Comparison of ENCODE assay signal across 9 mouse cellular contexts in genomic region chr19:18687556-18687955, GRCm38 (mm10). TPM values are rescaled to one million over a fixed set of nuclear protein-coding genes. Genes with fewer than 3 reads are reported as not detected.
A peak's percentile ranks its signal among the peaks of the same experiment; 100 is the strongest.
DNase-seq lines count a peak whose midpoint lies in the region; ATAC-seq and TF ChIP-seq lines count a peak whose summit lies in the region.
"Had no signal": no experiment of that assay in that cellular context is flagged by ENCODE, and none has a peak within 500 bp of the region (broad histone marks: within the 10 kb centered on the region; RNA-seq: fewer than 3 reads in every experiment).

No protein-coding gene starts in this region.

- no peak; the same call in 1 of the 2 replicates for ATAC-seq in hindbrain, embryonic 14.5 days (ENCODE audit: low FRiP score)
- ATAC-seq in hindbrain, embryonic 12.5 days (ENCODE audit: low FRiP score), result no peak; the same call in 1 of the 2 replicates
- ATAC-seq in forebrain, embryonic 13.5 days, result peak; percentile 66; the same call in 1 of the 2 replicates
- peak; percentile 29; the same call in 1 of the 2 replicates for ATAC-seq in liver, embryonic 14.5 days (ENCODE audit: insufficient read depth)

- H3K27me3 ChIP-seq in hindbrain, embryonic 14.5 days (ENCODE audit: control insufficient read depth, insufficient read depth, low read length), result no peaks in the 10 kb centered on the region
- H3K27me3 ChIP-seq in hindbrain, embryonic 12.5 days, result no peaks in the 10 kb centered on the region
- no peaks in the 10 kb centered on the region for H3K27me3 ChIP-seq in forebrain, embryonic 13.5 days
- no peaks in the 10 kb centered on the region for H3K27me3 ChIP-seq in liver, embryonic 14.5 days (ENCODE audit: control insufficient read depth, insufficient read depth, low read length)

- peak; percentile 38 for DNase-seq in hindbrain, embryonic 14.5 days (ENCODE audit: low spot score)
- DNase-seq in CD8-positive naive resting alpha-beta T cell, adult 2 months (ENCODE audit: low read depth in 2 of 2, low spot score in 2 of 2), result peak; percentile 44 to 67
- DNase-seq in liver, embryonic 14.5 days (ENCODE audit: low read depth in 3 of 3, low spot score in 3 of 3), result peak in 2 of 3 experiments; percentile 48 to 64
- peak; percentile 75 for DNase-seq in thymus, postnatal 0 days (ENCODE audit: low spot score)
- DNase-seq in left cerebral cortex, adult 11 months (ENCODE audit: low spot score), result no peak

- peaks cover 11% of the 10 kb centered on the region; the same call in 1 of the 2 replicates for H3K36me3 ChIP-seq in hindbrain, embryonic 14.5 days (replicated peaks; ENCODE audit: control insufficient read depth, insufficient read depth)
- H3K36me3 ChIP-seq in hindbrain, embryonic 12.5 days, result no peaks in the 10 kb centered on the region
- H3K36me3 ChIP-seq in forebrain, embryonic 13.5 days (ENCODE audit: poor library complexity, severe bottlenecking), result no peaks in the 10 kb centered on the region
- no peaks in the 10 kb centered on the region; the same call in 1 of the 2 replicates for H3K36me3 ChIP-seq in liver, embryonic 14.5 days (replicated peaks; ENCODE audit: control insufficient read depth, insufficient read depth, low read depth)

- TF ChIP-seq EP300 in liver, embryonic 14.5 days (IDR thresholded peaks at IDR 0.05; ENCODE audit: low read depth), result no peak

- no peaks in the 10 kb centered on the region for H3K4me1 ChIP-seq in hindbrain, embryonic 14.5 days (replicated peaks; ENCODE audit: control insufficient read depth, insufficient read depth, low read length)
- H3K4me1 ChIP-seq in hindbrain, embryonic 12.5 days, result no peaks in the 10 kb centered on the region
- no peaks in the 10 kb centered on the region for H3K4me1 ChIP-seq in bone marrow, adult 2 months (ENCODE audit: control insufficient read depth, insufficient read depth, low read length)
- no peaks in the 10 kb centered on the region for H3K4me1 ChIP-seq in forebrain, embryonic 13.5 days
- H3K4me1 ChIP-seq in liver, embryonic 14.5 days (replicated peaks; ENCODE audit: control insufficient read depth in 2 of 2, insufficient read depth in 2 of 2, low read length in 1 of 2), result peaks cover 13 to 14% of the 10 kb centered on the region in 2 experiments

- peak; percentile 55 for TF ChIP-seq CTCF in bone marrow, adult 2 months (IDR thresholded peaks at IDR 0.05; ENCODE audit: control insufficient read depth, insufficient read depth, low read length)
- peak; percentile 93 for TF ChIP-seq CTCF in liver, embryonic 14.5 days (IDR thresholded peaks at IDR 0.05; ENCODE audit: low read depth)

- H3K9me3 ChIP-seq in hindbrain, embryonic 14.5 days (ENCODE audit: control insufficient read depth, low read length), result no peaks in the 10 kb centered on the region
- H3K9me3 ChIP-seq in hindbrain, embryonic 12.5 days (replicated peaks), result no peaks in the 10 kb centered on the region
- no peaks in the 10 kb centered on the region for H3K9me3 ChIP-seq in forebrain, embryonic 13.5 days (replicated peaks)
- no peaks in the 10 kb centered on the region for H3K9me3 ChIP-seq in liver, embryonic 14.5 days (ENCODE audit: control insufficient read depth, low read length)

- WGBS in hindbrain, embryonic 14.5 days, result 71% methylated on average over 3 of the region's 3 CpGs
- WGBS in hindbrain, embryonic 12.5 days, result 74% methylated on average over 3 of the region's 3 CpGs
- WGBS in bone marrow, adult 2 months, result 64% methylated on average over 3 of the region's 3 CpGs
- 83% methylated on average over 3 of the region's 3 CpGs for WGBS in forebrain, embryonic 13.5 days
- WGBS in liver, embryonic 14.5 days (ENCODE audit: insufficient replicate concordance), result 58% methylated on average over 3 of the region's 3 CpGs

- H3K9ac ChIP-seq in hindbrain, embryonic 14.5 days, result no peak overlapping the region
- H3K9ac ChIP-seq in hindbrain, embryonic 12.5 days, result no peak overlapping the region
- H3K9ac ChIP-seq in forebrain, embryonic 13.5 days, result no peak overlapping the region
- H3K9ac ChIP-seq in liver, embryonic 14.5 days (replicated peaks), result no peak overlapping the region

- H3K4me3 ChIP-seq in hindbrain, embryonic 14.5 days (replicated peaks; ENCODE audit: low read length), result no peak overlapping the region
- no peak overlapping the region for H3K4me3 ChIP-seq in hindbrain, embryonic 12.5 days
- H3K4me3 ChIP-seq in bone marrow, adult 2 months (replicated peaks; ENCODE audit: control insufficient read depth, low read depth, low read length), result no peak overlapping the region
- H3K4me3 ChIP-seq in forebrain, embryonic 13.5 days, result no peak overlapping the region
- H3K4me3 ChIP-seq in liver, embryonic 14.5 days (ENCODE audit: insufficient read depth in 1 of 2, low read depth in 2 of 2, low read length in 2 of 2), result no peak overlapping the region

- H3K27ac ChIP-seq in hindbrain, embryonic 14.5 days, result no peak overlapping the region
- no peak overlapping the region for H3K27ac ChIP-seq in hindbrain, embryonic 12.5 days
- no peak overlapping the region for H3K27ac ChIP-seq in bone marrow, adult 2 months (ENCODE audit: control insufficient read depth, insufficient read depth, low read depth, low read length, poor library complexity)
- H3K27ac ChIP-seq in forebrain, embryonic 13.5 days, result no peak overlapping the region
- no peak overlapping the region for H3K27ac ChIP-seq in liver, embryonic 14.5 days
- H3K27ac ChIP-seq: macrophage had no signal

- no peak overlapping the region for H3K4me2 ChIP-seq in hindbrain, embryonic 14.5 days (replicated peaks)
- H3K4me2 ChIP-seq in hindbrain, embryonic 12.5 days (replicated peaks), result no peak overlapping the region
- no peak overlapping the region for H3K4me2 ChIP-seq in forebrain, embryonic 13.5 days
- no peak overlapping the region for H3K4me2 ChIP-seq in liver, embryonic 14.5 days (ENCODE audit: low read depth)

- TF ChIP-seq POLR2A in bone marrow, adult 2 months (IDR thresholded peaks at IDR 0.05; ENCODE audit: borderline replicate concordance, control insufficient read depth, low read depth, low read length), result no peak

RNA-seq across cellular contexts. Expression of gene Carnmt1, which starts 17.0 kb away (rescaled TPM):
- 15.4 and 16.1 TPM in 2 replicates for polyA plus RNA-seq in hindbrain, embryonic 14.5 days (2014; fragmentation: Nextera tagmentation; extraction: Ambion mirVana)
- polyA plus RNA-seq in hindbrain, embryonic 12.5 days (2016; fragmentation: Nextera tagmentation; extraction: Ambion mirVana), result 26.9 and 29.6 TPM in 2 replicates
- 7.8 and 9.8 TPM in 2 replicates for polyA plus RNA-seq in bone marrow, adult 2 months (2011; ENCODE audit: insufficient read depth, insufficient read length, low replicate concordance, missing spikeins)
- 17.7 and 18.0 TPM in 2 replicates for polyA plus RNA-seq in forebrain, embryonic 13.5 days (2015; fragmentation: Nextera tagmentation; extraction: Ambion mirVana)
- polyA plus RNA-seq in liver, embryonic 14.5 days (2012; rRNA removed), result 5.2 and 7.7 TPM in 2 replicates
- polyA plus RNA-seq in liver, embryonic 14.5 days (2014; fragmentation: Nextera tagmentation; extraction: Ambion mirVana), result 23.0 and 27.9 TPM in 2 replicates
- 28.8 and 30.1 TPM in 2 replicates for polyA plus RNA-seq in thymus, postnatal 0 days (2015; fragmentation: Nextera tagmentation; extraction: Ambion mirVana)

RNA-seq across cellular contexts. Expression of gene D030056L22Rik, which starts 25.4 kb away (rescaled TPM):
- 61.2 and 73.5 TPM in 2 replicates for polyA plus RNA-seq in hindbrain, embryonic 14.5 days (2014; fragmentation: Nextera tagmentation; extraction: Ambion mirVana)
- polyA plus RNA-seq in hindbrain, embryonic 12.5 days (2016; fragmentation: Nextera tagmentation; extraction: Ambion mirVana), result 64.9 and 69.3 TPM in 2 replicates
- 27.6 and 35.6 TPM in 2 replicates for polyA plus RNA-seq in bone marrow, adult 2 months (2011; ENCODE audit: insufficient read depth, insufficient read length, low replicate concordance, missing spikeins)
- 74.1 and 82.2 TPM in 2 replicates for polyA plus RNA-seq in forebrain, embryonic 13.5 days (2015; fragmentation: Nextera tagmentation; extraction: Ambion mirVana)
- polyA plus RNA-seq in liver, embryonic 14.5 days (2012; rRNA removed), result 25.1 and 28.3 TPM in 2 replicates
- polyA plus RNA-seq in liver, embryonic 14.5 days (2014; fragmentation: Nextera tagmentation; extraction: Ambion mirVana), result 36.6 and 41.8 TPM in 2 replicates
- 39.4 and 39.7 TPM in 2 replicates for polyA plus RNA-seq in thymus, postnatal 0 days (2015; fragmentation: Nextera tagmentation; extraction: Ambion mirVana)

RNA-seq across cellular contexts. Expression of gene Nmrk1, which starts 55.8 kb away (rescaled TPM):
- polyA plus RNA-seq in hindbrain, embryonic 14.5 days (2014; fragmentation: Nextera tagmentation; extraction: Ambion mirVana), result 6.2 and 6.6 TPM in 2 replicates
- 9.2 and 9.9 TPM in 2 replicates for polyA plus RNA-seq in hindbrain, embryonic 12.5 days (2016; fragmentation: Nextera tagmentation; extraction: Ambion mirVana)
- polyA plus RNA-seq in bone marrow, adult 2 months (2011; ENCODE audit: insufficient read depth, insufficient read length, low replicate concordance, missing spikeins), result 3.0 and 14.9 TPM in 2 replicates
- polyA plus RNA-seq in forebrain, embryonic 13.5 days (2015; fragmentation: Nextera tagmentation; extraction: Ambion mirVana), result 4.2 and 4.5 TPM in 2 replicates
- polyA plus RNA-seq in liver, embryonic 14.5 days (2012; rRNA removed), result 3.3 and 3.5 TPM in 2 replicates
- 2.6 and 3.5 TPM in 2 replicates for polyA plus RNA-seq in liver, embryonic 14.5 days (2014; fragmentation: Nextera tagmentation; extraction: Ambion mirVana)
- 6.3 and 8.4 TPM in 2 replicates for polyA plus RNA-seq in thymus, postnatal 0 days (2015; fragmentation: Nextera tagmentation; extraction: Ambion mirVana)

RNA-seq across cellular contexts. Expression of gene Ostf1, which starts 55.9 kb away (rescaled TPM):
- polyA plus RNA-seq in hindbrain, embryonic 14.5 days (2014; fragmentation: Nextera tagmentation; extraction: Ambion mirVana), result 51.8 and 54.3 TPM in 2 replicates
- 45.3 and 46.5 TPM in 2 replicates for polyA plus RNA-seq in hindbrain, embryonic 12.5 days (2016; fragmentation: Nextera tagmentation; extraction: Ambion mirVana)
- 32.5 and 64.7 TPM in 2 replicates for polyA plus RNA-seq in bone marrow, adult 2 months (2011; ENCODE audit: insufficient read depth, insufficient read length, low replicate concordance, missing spikeins)
- polyA plus RNA-seq in forebrain, embryonic 13.5 days (2015; fragmentation: Nextera tagmentation; extraction: Ambion mirVana), result 26.4 and 29.5 TPM in 2 replicates
- 18.5 and 29.8 TPM in 2 replicates for polyA plus RNA-seq in liver, embryonic 14.5 days (2012; rRNA removed)
- 56.9 and 58.6 TPM in 2 replicates for polyA plus RNA-seq in liver, embryonic 14.5 days (2014; fragmentation: Nextera tagmentation; extraction: Ambion mirVana)
- polyA plus RNA-seq in thymus, postnatal 0 days (2015; fragmentation: Nextera tagmentation; extraction: Ambion mirVana), result 129 and 132 TPM in 2 replicates

Comparison
In these comparisons a context has a peak if more than half of its experiments do, and no peak if none do; other contexts are left out.
1. ATAC-seq: peak in forebrain, embryonic 13.5 days (single experiment) and liver, embryonic 14.5 days (single experiment); none in hindbrain, embryonic 14.5 days (single experiment) and hindbrain, embryonic 12.5 days (single experiment).